Mouse (Mus musculus): Measurements from ENCODE around the gene Fam222a. TPM values are rescaled to one million over a fixed set of nuclear protein-coding genes. Genes with fewer than 3 reads are reported as not detected.

The Fam222a gene
- polyA plus RNA-seq, 1 experiment from 2014 or later: 2.7 TPM

GRCm38 (mm10) chr5:114563994-114564393 lies 3.8 kb upstream of the Fam222a start:
- no peak for DNase-seq (ENCODE audit: low spot score)
- no peak overlapping the region for H3K4me2 ChIP-seq (ENCODE audit: low read depth, low read length)
- H3K36me3 ChIP-seq (replicated peaks; ENCODE audit: control insufficient read depth, insufficient read depth, low read depth, low read length): no peaks in the 10 kb centered on the region
- no peaks in the 10 kb centered on the region for H3K9me3 ChIP-seq (replicated peaks; ENCODE audit: control insufficient read depth, low read length)
- H3K27ac ChIP-seq (replicated peaks; ENCODE audit: low read depth, low read length): no peak overlapping the region
- ATAC-seq (replicated peaks; ENCODE audit: insufficient number of reproducible peaks, low FRiP score, low TSS enrichment, low read depth): no peak
- H3K27me3 ChIP-seq (ENCODE audit: control insufficient read depth, insufficient read depth, low read length): peaks cover 2% of the 10 kb centered on the region; the same call in 1 of the 2 replicates
- no peak overlapping the region for H3K9ac ChIP-seq (replicated peaks; ENCODE audit: low read length)
- H3K4me1 ChIP-seq (ENCODE audit: control insufficient read depth, insufficient read depth, low read length): peaks cover 7% of the 10 kb centered on the region
- 90% methylated on average over 7 of the region's 7 CpGs for WGBS
- H3K4me3 ChIP-seq (ENCODE audit: low read depth, low read length): no peak overlapping the region

- no peak overlapping the region for H3K27ac ChIP-seq (replicated peaks; ENCODE audit: low read depth, low read length)
- DNase-seq (ENCODE audit: low spot score): no peak
- H3K4me2 ChIP-seq (ENCODE audit: low read depth, low read length): peak overlapping the region; percentile 13; the same call in 1 of the 2 replicates
- H3K9me3 ChIP-seq (replicated peaks; ENCODE audit: control insufficient read depth, low read length): no peaks in the 10 kb centered on the region
- peaks cover 8% of the 10 kb centered on the region for H3K27me3 ChIP-seq (ENCODE audit: control insufficient read depth, insufficient read depth, low read length)
- H3K36me3 ChIP-seq (replicated peaks; ENCODE audit: control insufficient read depth, insufficient read depth, low read depth, low read length): no peaks in the 10 kb centered on the region
- H3K9ac ChIP-seq (replicated peaks; ENCODE audit: low read length): no peak overlapping the region; the same call in 1 of the 2 replicates
- no peak overlapping the region for H3K4me3 ChIP-seq (ENCODE audit: low read depth, low read length)
- no peak for ATAC-seq (replicated peaks; ENCODE audit: insufficient number of reproducible peaks, low FRiP score, low TSS enrichment, low read depth)
- H3K4me1 ChIP-seq (ENCODE audit: control insufficient read depth, insufficient read depth, low read length): peaks cover 14% of the 10 kb centered on the region
- 8% methylated on average over 12 of the region's 12 CpGs for WGBS
Observed at GRCm38 (mm10) chr5:114565305-114565704, 2.5 kb upstream of the Fam222a start.

GRCm38 (mm10) chr5:114565751-114566150 lies 2.1 kb upstream of the Fam222a start:
- 78% methylated on average over 6 of the region's 6 CpGs for WGBS
- Histone ChIP-seq H3K27me3 (ENCODE audit: control insufficient read depth, insufficient read depth, low read length) (peaks cover 12% of the 10 kb centered on the region), H3K4me2 (ENCODE audit: low read depth, low read length) (no peak overlapping the region), H3K36me3 (replicated peaks; ENCODE audit: control insufficient read depth, insufficient read depth, low read depth, low read length) (no peaks in the 10 kb centered on the region), H3K27ac (replicated peaks; ENCODE audit: low read depth, low read length) (no peak overlapping the region), H3K4me1 (ENCODE audit: control insufficient read depth, insufficient read depth, low read length) (peaks cover 18% of the 10 kb centered on the region), H3K9me3 (replicated peaks; ENCODE audit: control insufficient read depth, low read length) (no peaks in the 10 kb centered on the region), H3K9ac (replicated peaks; ENCODE audit: low read length) (no peak overlapping the region), H3K4me3 (ENCODE audit: low read depth, low read length) (no peak overlapping the region)
- DNase-seq (ENCODE audit: low spot score) (no peak), ATAC-seq (replicated peaks; ENCODE audit: insufficient number of reproducible peaks, low FRiP score, low TSS enrichment, low read depth) (no peak)

GRCm38 (mm10) chr5:114566461-114566860 lies 1.4 kb upstream of the Fam222a start:
- H3K27me3 ChIP-seq (ENCODE audit: control insufficient read depth, insufficient read depth, low read length): peaks cover 15% of the 10 kb centered on the region
- H3K4me1 ChIP-seq (ENCODE audit: control insufficient read depth, insufficient read depth, low read length): peaks cover 24% of the 10 kb centered on the region
- ATAC-seq (replicated peaks; ENCODE audit: insufficient number of reproducible peaks, low FRiP score, low TSS enrichment, low read depth): no peak

GRCm38 (mm10) chr5:114567075-114567517 lies 720 bp upstream of the Fam222a start:
- Histone ChIP-seq H3K27ac (replicated peaks; ENCODE audit: low read depth, low read length) (peak overlapping the region; percentile 48), H3K4me3 (ENCODE audit: low read depth, low read length) (peak overlapping the region; percentile 69), H3K36me3 (replicated peaks; ENCODE audit: control insufficient read depth, insufficient read depth, low read depth, low read length) (no peaks in the 10 kb centered on the region), H3K9me3 (replicated peaks; ENCODE audit: control insufficient read depth, low read length) (no peaks in the 10 kb centered on the region), H3K9ac (replicated peaks; ENCODE audit: low read length) (peak overlapping the region; percentile 56; the same call in 1 of the 2 replicates), H3K4me1 (ENCODE audit: control insufficient read depth, insufficient read depth, low read length) (peaks cover 26% of the 10 kb centered on the region), H3K4me2 (ENCODE audit: low read depth, low read length) (peak overlapping the region; percentile 90), H3K27me3 (ENCODE audit: control insufficient read depth, insufficient read depth, low read length) (peaks cover 21% of the 10 kb centered on the region)
- ATAC-seq (replicated peaks; ENCODE audit: insufficient number of reproducible peaks, low FRiP score, low TSS enrichment, low read depth) (peak; percentile 79), DNase-seq (ENCODE audit: low spot score) (peak; percentile 96)
- WGBS: under 1% methylated on average over 49 of the region's 52 CpGs

More at GRCm38 (mm10) chr5:114566461-114566860, 1.4 kb upstream of the Fam222a start:
- Histone ChIP-seq H3K4me2 (ENCODE audit: low read depth, low read length) (no peak overlapping the region; the same call in 1 of the 2 replicates), H3K4me3 (ENCODE audit: low read depth, low read length) (no peak overlapping the region), H3K36me3 (replicated peaks; ENCODE audit: control insufficient read depth, insufficient read depth, low read depth, low read length) (no peaks in the 10 kb centered on the region), H3K9ac (replicated peaks; ENCODE audit: low read length) (no peak overlapping the region), H3K27ac (replicated peaks; ENCODE audit: low read depth, low read length) (no peak overlapping the region), H3K9me3 (replicated peaks; ENCODE audit: control insufficient read depth, low read length) (no peaks in the 10 kb centered on the region)
- no peak for DNase-seq (ENCODE audit: low spot score)
- WGBS: 87% methylated on average over 10 of the region's 10 CpGs

- no peaks in the 10 kb centered on the region for H3K36me3 ChIP-seq (replicated peaks; ENCODE audit: control insufficient read depth, insufficient read depth, low read depth, low read length)
- DNase-seq (ENCODE audit: low spot score) (no peak), ATAC-seq (replicated peaks; ENCODE audit: insufficient number of reproducible peaks, low FRiP score, low TSS enrichment, low read depth) (no peak)
- H3K9ac ChIP-seq (replicated peaks; ENCODE audit: low read length): no peak overlapping the region; the same call in 1 of the 2 replicates
- H3K27ac ChIP-seq (replicated peaks; ENCODE audit: low read depth, low read length): no peak overlapping the region
- WGBS: 26% methylated on average over 5 of the region's 5 CpGs
- H3K9me3 ChIP-seq (replicated peaks; ENCODE audit: control insufficient read depth, low read length): no peaks in the 10 kb centered on the region
- H3K4me3 ChIP-seq (ENCODE audit: low read depth, low read length): peak overlapping the region; percentile 69
- H3K27me3 ChIP-seq (ENCODE audit: control insufficient read depth, insufficient read depth, low read length): peaks cover 24% of the 10 kb centered on the region
- peak overlapping the region; percentile 90 for H3K4me2 ChIP-seq (ENCODE audit: low read depth, low read length)
- peaks cover 34% of the 10 kb centered on the region for H3K4me1 ChIP-seq (ENCODE audit: control insufficient read depth, insufficient read depth, low read length)
Observed at GRCm38 (mm10) chr5:114568818-114569217, 1.0 kb downstream of the Fam222a start.

- no peaks in the 10 kb centered on the region for H3K36me3 ChIP-seq (replicated peaks; ENCODE audit: control insufficient read depth, insufficient read depth, low read depth, low read length)
- H3K27me3 ChIP-seq (ENCODE audit: control insufficient read depth, insufficient read depth, low read length): peaks cover 24% of the 10 kb centered on the region
- no peak overlapping the region for H3K9ac ChIP-seq (replicated peaks; ENCODE audit: low read length)
- DNase-seq (ENCODE audit: low spot score): no peak
- H3K4me3 ChIP-seq (ENCODE audit: low read depth, low read length): peak overlapping the region; percentile 69
- no peak overlapping the region for H3K27ac ChIP-seq (replicated peaks; ENCODE audit: low read depth, low read length)
- ATAC-seq (replicated peaks; ENCODE audit: insufficient number of reproducible peaks, low FRiP score, low TSS enrichment, low read depth): no peak
- no peaks in the 10 kb centered on the region for H3K9me3 ChIP-seq (replicated peaks; ENCODE audit: control insufficient read depth, low read length)
- peak overlapping the region; percentile 90 for H3K4me2 ChIP-seq (ENCODE audit: low read depth, low read length)
- peaks cover 40% of the 10 kb centered on the region for H3K4me1 ChIP-seq (ENCODE audit: control insufficient read depth, insufficient read depth, low read length)
- WGBS: 30% methylated on average over 10 of the region's 16 CpGs
Observed at GRCm38 (mm10) chr5:114569918-114570670, 2.3 kb downstream of the Fam222a start.

- Histone ChIP-seq H3K9me3 (replicated peaks; ENCODE audit: control insufficient read depth, low read length) (no peaks in the 10 kb centered on the region), H3K27ac (replicated peaks; ENCODE audit: low read depth, low read length) (no peak overlapping the region), H3K4me2 (ENCODE audit: low read depth, low read length) (peak overlapping the region; percentile 46), H3K4me3 (ENCODE audit: low read depth, low read length) (peak overlapping the region; percentile 21), H3K27me3 (ENCODE audit: control insufficient read depth, insufficient read depth, low read length) (peaks cover 24% of the 10 kb centered on the region), H3K9ac (replicated peaks; ENCODE audit: low read length) (0 out of 2 replicates have a peak overlapping the region, but pooled peaks have one; percentile 33), H3K36me3 (replicated peaks; ENCODE audit: control insufficient read depth, insufficient read depth, low read depth, low read length) (no peaks in the 10 kb centered on the region), H3K4me1 (ENCODE audit: control insufficient read depth, insufficient read depth, low read length) (peaks cover 38% of the 10 kb centered on the region)
- 0 out of 2 replicates have a peak, but pooled peaks have one; percentile 0 for ATAC-seq (replicated peaks; ENCODE audit: insufficient number of reproducible peaks, low FRiP score, low TSS enrichment, low read depth)
- WGBS: under 1% methylated on average over 14 of the region's 14 CpGs
- DNase-seq (ENCODE audit: low spot score): no peak
Observed at GRCm38 (mm10) chr5:114570791-114571450, 3.1 kb downstream of the Fam222a start.
